Mouse (Mus musculus): ENCODE results near the gene Gm20388. TPM values are rescaled to one million over a fixed set of nuclear protein-coding genes. Genes with fewer than 3 reads are reported as not detected.

The Gm20388 gene
- polyA plus RNA-seq, 1 experiment from 2014 or later = not detected

DNA sequence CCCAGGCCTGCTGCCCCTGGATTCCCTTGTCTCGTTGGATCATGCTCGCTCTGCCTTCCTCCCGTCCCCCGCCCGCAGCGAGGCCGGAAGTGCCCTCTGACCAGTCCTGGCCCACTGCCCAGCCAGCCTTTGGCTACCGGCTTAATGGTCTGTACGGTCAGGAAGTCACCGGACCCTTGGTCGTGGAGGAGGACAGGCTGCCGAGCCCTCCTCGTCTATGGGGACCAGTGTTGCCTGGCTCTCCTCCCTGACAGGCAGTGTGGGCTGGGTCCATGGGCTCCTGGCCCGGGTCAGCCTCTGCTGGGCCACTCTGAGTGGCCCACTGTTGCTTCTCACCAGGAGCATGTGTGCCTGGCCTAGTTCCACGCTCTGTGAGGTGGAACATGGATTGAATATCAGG, 584.3 kb downstream of the Gm20388 start:
- peak overlapping the region; percentile 98 for H3K4me2 ChIP-seq (replicated peaks)
- no peak overlapping the region for H3K27ac ChIP-seq
- H3K4me1 ChIP-seq (replicated peaks; ENCODE audit: control insufficient read depth, insufficient read depth, low read length) = peaks cover 84% of the 10 kb centered on the region
- H3K36me3 ChIP-seq (replicated peaks; ENCODE audit: control insufficient read depth, insufficient read depth) = no peaks in the 10 kb centered on the region
- H3K27me3 ChIP-seq (ENCODE audit: control insufficient read depth, insufficient read depth, low read length) = no peaks in the 10 kb centered on the region
- WGBS = 23% methylated on average over 15 of the region's 15 CpGs
- peak overlapping the region; percentile 10; the same call in 1 of the 2 replicates for H3K9ac ChIP-seq
- no peaks in the 10 kb centered on the region for H3K9me3 ChIP-seq (ENCODE audit: control insufficient read depth, low read length)
- DNase-seq (ENCODE audit: low spot score) (no peak), ATAC-seq (ENCODE audit: low FRiP score) (peak; percentile 29; the same call in 1 of the 2 replicates)
- H3K4me3 ChIP-seq (replicated peaks; ENCODE audit: low read length) = no peak overlapping the region; the same call in 1 of the 2 replicates

GRCm38 (mm10) chr8:120495461-120495860, 584.8 kb downstream of the Gm20388 start:
- Histone ChIP-seq H3K9me3 (ENCODE audit: control insufficient read depth, low read length) (no peaks in the 10 kb centered on the region), H3K4me2 (replicated peaks) (peak overlapping the region; percentile 98), H3K36me3 (replicated peaks; ENCODE audit: control insufficient read depth, insufficient read depth) (no peaks in the 10 kb centered on the region), H3K27ac (no peak overlapping the region), H3K4me3 (replicated peaks; ENCODE audit: low read length) (no peak overlapping the region), H3K27me3 (ENCODE audit: control insufficient read depth, insufficient read depth, low read length) (no peaks in the 10 kb centered on the region), H3K4me1 (replicated peaks; ENCODE audit: control insufficient read depth, insufficient read depth, low read length) (peaks cover 83% of the 10 kb centered on the region), H3K9ac (no peak overlapping the region)
- ATAC-seq (ENCODE audit: low FRiP score) = no peak
- no peak for DNase-seq (ENCODE audit: low spot score)
- 55% methylated on average over 5 of the region's 5 CpGs for WGBS

DNA sequence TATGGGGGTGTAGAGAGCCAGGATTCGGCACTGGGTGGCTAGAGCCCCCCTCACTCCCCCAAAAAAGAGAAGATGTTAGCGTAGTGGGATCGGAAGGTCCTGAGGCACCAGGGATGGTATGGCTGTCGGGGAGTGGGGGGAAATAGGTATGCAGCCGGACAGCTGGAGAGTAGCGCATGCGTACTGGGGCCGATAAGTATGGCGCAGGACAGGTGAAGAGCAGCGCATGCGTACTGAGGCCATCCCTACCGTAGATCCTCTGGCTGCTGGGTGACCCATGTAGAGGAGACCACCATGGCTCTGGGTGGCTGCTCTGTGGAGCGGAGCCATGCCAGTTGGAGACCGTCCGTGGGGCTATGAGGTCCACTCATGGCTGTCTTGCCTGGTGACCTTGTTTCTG, 585.8 kb downstream of the Gm20388 start:
- no peaks in the 10 kb centered on the region for H3K36me3 ChIP-seq (replicated peaks; ENCODE audit: control insufficient read depth, insufficient read depth)
- H3K4me1 ChIP-seq (replicated peaks; ENCODE audit: control insufficient read depth, insufficient read depth, low read length) = peaks cover 83% of the 10 kb centered on the region
- H3K9me3 ChIP-seq (ENCODE audit: control insufficient read depth, low read length) = no peaks in the 10 kb centered on the region
- no peak overlapping the region for H3K27ac ChIP-seq
- ATAC-seq (ENCODE audit: low FRiP score) (no peak), DNase-seq (ENCODE audit: low spot score) (no peak)
- H3K4me3 ChIP-seq (replicated peaks; ENCODE audit: low read length) = no peak overlapping the region
- 97% methylated on average over 15 of the region's 15 CpGs for WGBS
- no peaks in the 10 kb centered on the region for H3K27me3 ChIP-seq (ENCODE audit: control insufficient read depth, insufficient read depth, low read length)
- H3K4me2 ChIP-seq (replicated peaks) = no peak overlapping the region
- H3K9ac ChIP-seq = no peak overlapping the region

DNA sequence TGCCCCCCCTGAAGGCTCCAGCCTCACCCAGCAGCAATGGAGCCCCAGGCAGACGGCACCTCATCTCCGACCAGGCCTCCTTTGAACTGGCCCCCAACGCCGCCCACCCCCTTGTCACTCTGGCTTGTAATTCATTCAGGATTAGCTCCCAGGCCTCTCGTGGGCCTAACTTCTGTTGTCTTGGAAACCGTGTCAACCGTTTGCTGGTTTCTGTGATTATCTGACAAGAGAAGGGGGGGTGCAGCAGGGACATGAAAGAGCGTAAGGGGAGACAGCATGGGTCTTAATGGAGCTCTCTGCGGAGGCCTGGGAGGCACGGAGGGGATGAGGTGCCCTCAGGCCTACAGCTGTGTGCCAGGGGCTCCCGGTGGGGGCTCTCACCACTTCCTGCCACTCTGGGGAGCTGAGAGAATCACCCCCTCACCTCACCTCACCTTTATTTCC, 586.9 kb downstream of the Gm20388 start:
- peak overlapping the region; percentile 34 for H3K4me2 ChIP-seq (replicated peaks)
- DNase-seq (ENCODE audit: low spot score) = no peak
- H3K36me3 ChIP-seq (replicated peaks; ENCODE audit: control insufficient read depth, insufficient read depth) = no peaks in the 10 kb centered on the region
- H3K4me3 ChIP-seq (replicated peaks; ENCODE audit: low read length) = no peak overlapping the region
- 8% methylated on average over 11 of the region's 11 CpGs for WGBS
- H3K27ac ChIP-seq = peak overlapping the region; percentile 71
- peaks cover 79% of the 10 kb centered on the region for H3K4me1 ChIP-seq (replicated peaks; ENCODE audit: control insufficient read depth, insufficient read depth, low read length)
- no peak for ATAC-seq (ENCODE audit: low FRiP score)
- peak overlapping the region; percentile 28; the same call in 1 of the 2 replicates for H3K9ac ChIP-seq
- H3K9me3 ChIP-seq (ENCODE audit: control insufficient read depth, low read length) = no peaks in the 10 kb centered on the region
- H3K27me3 ChIP-seq (ENCODE audit: control insufficient read depth, insufficient read depth, low read length) = no peaks in the 10 kb centered on the region

GRCm38 (mm10) chr8:120498349-120498831, 587.7 kb downstream of the Gm20388 start:
- ATAC-seq (ENCODE audit: low FRiP score) = no peak; the same call in 1 of the 2 replicates
- Histone ChIP-seq H3K4me3 (replicated peaks; ENCODE audit: low read length) (no peak overlapping the region), H3K36me3 (replicated peaks; ENCODE audit: control insufficient read depth, insufficient read depth) (no peaks in the 10 kb centered on the region), H3K27me3 (ENCODE audit: control insufficient read depth, insufficient read depth, low read length) (no peaks in the 10 kb centered on the region), H3K9ac (peak overlapping the region; percentile 28), H3K4me2 (replicated peaks) (peak overlapping the region; percentile 34), H3K9me3 (ENCODE audit: control insufficient read depth, low read length) (no peaks in the 10 kb centered on the region), H3K27ac (peak overlapping the region; percentile 71), H3K4me1 (replicated peaks; ENCODE audit: control insufficient read depth, insufficient read depth, low read length) (peaks cover 76% of the 10 kb centered on the region)
- WGBS = 18% methylated on average over 4 of the region's 4 CpGs
- no peak for DNase-seq (ENCODE audit: low spot score)

DNA sequence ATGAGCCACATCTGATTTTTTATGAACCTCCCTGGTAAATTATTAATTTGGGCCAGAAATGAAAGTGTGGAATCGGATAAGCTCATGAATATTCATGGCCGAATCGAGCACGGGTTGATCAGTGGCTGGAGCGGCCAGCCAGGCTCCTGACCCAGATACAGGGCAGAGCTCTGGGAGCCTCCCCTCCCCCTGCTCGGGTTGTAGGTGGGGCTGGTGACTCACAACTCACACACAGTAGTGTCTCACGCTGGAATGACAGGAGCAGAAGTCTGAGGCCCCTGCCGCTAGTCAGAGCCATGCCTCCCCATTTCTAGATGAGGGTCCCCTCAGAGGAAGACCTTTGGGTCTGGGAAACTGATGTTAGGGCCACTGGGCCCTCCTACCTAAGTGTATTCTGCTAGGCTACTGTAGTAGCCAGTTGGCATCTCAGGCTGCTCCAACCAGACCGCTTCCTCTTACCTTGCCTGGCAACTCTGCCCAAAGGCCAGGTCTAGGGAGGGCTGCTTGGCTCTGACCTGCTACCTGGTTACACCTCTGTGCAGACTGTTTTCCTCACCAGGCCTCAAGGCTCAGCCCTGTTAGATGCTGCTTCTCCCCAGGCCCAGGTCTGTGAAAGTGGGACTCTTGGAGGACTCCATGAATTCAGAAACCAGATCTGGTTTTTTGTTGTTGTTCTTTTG, 588.4 kb downstream of the Gm20388 start:
- Histone ChIP-seq H3K4me3 (replicated peaks; ENCODE audit: low read length) (no peak overlapping the region), H3K27me3 (ENCODE audit: control insufficient read depth, insufficient read depth, low read length) (no peaks in the 10 kb centered on the region), H3K4me1 (replicated peaks; ENCODE audit: control insufficient read depth, insufficient read depth, low read length) (peaks cover 73% of the 10 kb centered on the region), H3K9me3 (ENCODE audit: control insufficient read depth, low read length) (no peaks in the 10 kb centered on the region), H3K36me3 (replicated peaks; ENCODE audit: control insufficient read depth, insufficient read depth) (no peaks in the 10 kb centered on the region), H3K4me2 (replicated peaks) (peak overlapping the region; percentile 34), H3K9ac (peak overlapping the region; percentile 28), H3K27ac (peak overlapping the region; percentile 71)
- no peak for DNase-seq (ENCODE audit: low spot score)
- no peak for ATAC-seq (ENCODE audit: low FRiP score)
- WGBS = 19% methylated on average over 9 of the region's 9 CpGs

- no peaks in the 10 kb centered on the region for H3K9me3 ChIP-seq (ENCODE audit: control insufficient read depth, low read length)
- DNase-seq (ENCODE audit: low spot score) = no peak
- H3K4me3 ChIP-seq (replicated peaks; ENCODE audit: low read length) = no peak overlapping the region
- H3K4me2 ChIP-seq (replicated peaks) = no peak overlapping the region
- WGBS = 76% methylated on average over 8 of the region's 8 CpGs
- H3K9ac ChIP-seq = no peak overlapping the region
- peaks cover 73% of the 10 kb centered on the region for H3K4me1 ChIP-seq (replicated peaks; ENCODE audit: control insufficient read depth, insufficient read depth, low read length)
- no peak overlapping the region for H3K27ac ChIP-seq
- H3K36me3 ChIP-seq (replicated peaks; ENCODE audit: control insufficient read depth, insufficient read depth) = no peaks in the 10 kb centered on the region
- no peak for ATAC-seq (ENCODE audit: low FRiP score)
- H3K27me3 ChIP-seq (ENCODE audit: control insufficient read depth, insufficient read depth, low read length) = no peaks in the 10 kb centered on the region
Measured at GRCm38 (mm10) chr8:120500701-120501261, 590.1 kb downstream of the Gm20388 start.

DNA sequence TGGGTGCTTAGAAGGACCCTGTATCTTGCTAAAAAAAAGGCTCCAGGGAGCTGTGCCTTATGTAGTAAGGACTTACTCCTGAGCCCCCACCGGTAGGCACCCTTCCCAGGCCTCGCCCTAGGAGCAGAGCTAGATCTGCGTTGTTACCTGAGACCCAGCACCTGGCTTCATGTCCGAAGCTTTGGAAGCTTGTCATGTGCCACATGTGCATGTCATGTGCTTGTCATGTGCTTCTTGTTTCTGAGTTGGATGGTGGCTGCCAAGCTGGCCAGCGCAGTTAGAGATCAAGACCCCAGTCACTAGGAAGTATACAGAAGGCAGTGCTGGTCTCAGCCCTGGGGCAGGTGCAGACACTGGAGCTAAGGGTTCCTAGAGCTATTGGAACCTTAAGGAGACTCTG, 590.8 kb downstream of the Gm20388 start:
- Histone ChIP-seq H3K9ac (no peak overlapping the region), H3K4me2 (replicated peaks) (no peak overlapping the region), H3K27me3 (ENCODE audit: control insufficient read depth, insufficient read depth, low read length) (no peaks in the 10 kb centered on the region), H3K4me3 (replicated peaks; ENCODE audit: low read length) (no peak overlapping the region), H3K36me3 (replicated peaks; ENCODE audit: control insufficient read depth, insufficient read depth) (no peaks in the 10 kb centered on the region), H3K9me3 (ENCODE audit: control insufficient read depth, low read length) (no peaks in the 10 kb centered on the region), H3K27ac (no peak overlapping the region), H3K4me1 (replicated peaks; ENCODE audit: control insufficient read depth, insufficient read depth, low read length) (peaks cover 80% of the 10 kb centered on the region)
- DNase-seq (ENCODE audit: low spot score) (no peak), ATAC-seq (ENCODE audit: low FRiP score) (no peak)
- 92% methylated on average over 5 of the region's 5 CpGs for WGBS

DNA sequence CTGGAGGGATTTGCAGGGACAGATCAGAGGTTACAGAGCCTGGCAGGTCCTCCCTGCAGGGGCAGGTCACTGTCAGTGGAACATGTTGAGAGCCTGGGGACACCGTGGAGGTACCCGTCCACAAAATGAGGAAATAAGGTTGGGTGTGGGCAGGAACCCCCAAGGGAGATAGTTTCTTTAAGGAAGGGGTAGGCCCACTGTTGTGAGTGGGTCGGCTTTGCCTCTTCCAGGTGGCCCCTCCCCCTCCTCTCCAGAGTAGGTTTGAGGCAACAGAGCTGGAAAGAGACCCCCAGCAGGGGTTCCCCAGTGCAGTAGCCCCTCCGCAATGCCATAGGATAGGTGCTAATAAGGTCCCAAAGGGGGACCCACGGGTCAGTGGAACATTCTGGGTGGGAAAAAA, 591.8 kb downstream of the Gm20388 start:
- Histone ChIP-seq H3K9me3 (ENCODE audit: control insufficient read depth, low read length) (no peaks in the 10 kb centered on the region), H3K4me2 (replicated peaks) (no peak overlapping the region), H3K36me3 (replicated peaks; ENCODE audit: control insufficient read depth, insufficient read depth) (no peaks in the 10 kb centered on the region), H3K27me3 (ENCODE audit: control insufficient read depth, insufficient read depth, low read length) (no peaks in the 10 kb centered on the region), H3K9ac (no peak overlapping the region), H3K27ac (no peak overlapping the region), H3K4me1 (replicated peaks; ENCODE audit: control insufficient read depth, insufficient read depth, low read length) (peaks cover 80% of the 10 kb centered on the region), H3K4me3 (replicated peaks; ENCODE audit: low read length) (no peak overlapping the region)
- DNase-seq (ENCODE audit: low spot score) (no peak), ATAC-seq (ENCODE audit: low FRiP score) (no peak)
- 55% methylated on average over 5 of the region's 5 CpGs for WGBS
